Mouse (Mus musculus) limb, embryonic 14.5 days (tissue): ENCODE measurements around the gene Zmynd12. TPM values are rescaled to one million over a fixed set of nuclear protein-coding genes. Genes with fewer than 3 reads are reported as not detected.

ENCODE experiments used
- ATAC-seq: fragments of 200-750 bp; cut with Nextera tagmentation; 2 replicates; pipeline ENCODE4 v1.8.0; 2017; ENCODE audit warnings: low read depth, moderate number of reproducible peaks, moderate TSS enrichment; ENCODE audit not compliant: low FRiP score
- DNase-seq: peaks from one replicate; pipeline ENCODE4 v3.0.0-alpha.2; 2015; ENCODE audit warnings: low spot score
- H3K27ac ChIP-seq: fragments of 300-500 bp; sonication (generic); replicated peaks from 2 replicates; pipeline ENCODE4 v1.5.1; 2014; ENCODE audit warnings: low read depth, mild to moderate bottlenecking, low read length, moderate library complexity, mixed read lengths
- H3K27me3 ChIP-seq: fragments of 300-500 bp; sonication (generic); 2 replicates; pipeline ENCODE4 v1.6.1; 2014; ENCODE audit warnings: low read length, mixed read lengths; ENCODE audit not compliant: control insufficient read depth, insufficient read depth
- H3K36me3 ChIP-seq: fragments of 300-500 bp; sonication (generic); 2 replicates; pipeline ENCODE4 v1.6.1; 2014; ENCODE audit warnings: mild to moderate bottlenecking, low read length, moderate library complexity, mixed read lengths; ENCODE audit not compliant: control insufficient read depth, insufficient read depth
- H3K4me1 ChIP-seq: fragments of 300-500 bp; sonication (generic); 2 replicates; pipeline ENCODE4 v1.6.1; 2014; ENCODE audit warnings: antibody characterized with exemption, low read length, mixed read lengths; ENCODE audit not compliant: control insufficient read depth, insufficient read depth
- H3K4me2 ChIP-seq: fragments of 300-500 bp; sonication (generic); replicated peaks from 2 replicates; pipeline ENCODE4 v1.6.1; 2014; ENCODE audit warnings: low read depth, mild to moderate bottlenecking, low read length, moderate library complexity; ENCODE audit not compliant: severe bottlenecking
- H3K4me3 ChIP-seq: fragments of 300-500 bp; sonication (generic); replicated peaks from 2 replicates; pipeline ENCODE4 v1.5.1; 2014; ENCODE audit warnings: low read length
- H3K9ac ChIP-seq: fragments of 300-500 bp; sonication (generic); 2 replicates; pipeline ENCODE4 v1.6.1; 2014; ENCODE audit warnings: mild to moderate bottlenecking, low read depth, low read length, moderate library complexity; ENCODE audit not compliant: severe bottlenecking
- H3K9me3 ChIP-seq: fragments of 300-500 bp; sonication (generic); 2 replicates; pipeline ENCODE4 v1.6.1; 2016; ENCODE audit warnings: low read length; ENCODE audit not compliant: control insufficient read depth
- POLR2A ChIP-seq: fragments of 200-500 bp; IDR thresholded peaks from 2 replicates; pipeline ENCODE4 v1.8.0; 2012; ENCODE audit warnings: inconsistent platforms, mild to moderate bottlenecking, moderate library complexity, borderline replicate concordance; ENCODE audit not compliant: insufficient read depth, insufficient read length; ENCODE audit errors: extremely low read depth
- WGBS: fragments of 180-500 bp; shearing (Covaris S2); extraction: QIAGEN DNeasy Blood & Tissue Kit; methylation state at CpG from one replicate; pipeline ENCODE4 v1.1.7; 2014; 5-methylcytosine and 5-hydroxymethylcytosine counted together
- polyA plus RNA-seq, 2 experiments: library from polyadenylated mRNA; depleted of rRNA in 1 of 2; stranded (reverse) in 1 of 2; unstranded in 1 of 2; fragments of >200 nt; fragmentation: Nextera tagmentation in 1 of 2; extraction: Ambion mirVana in 1 of 2; gene quantifications; 2 replicates each; pipeline versions ENCODE4 v1.2.1 to v1.2.3; 2012 to 2014

Zmynd12 gene
- polyA plus RNA-seq, 2 experiments, result 0.19 to 0.29 TPM

DNA sequence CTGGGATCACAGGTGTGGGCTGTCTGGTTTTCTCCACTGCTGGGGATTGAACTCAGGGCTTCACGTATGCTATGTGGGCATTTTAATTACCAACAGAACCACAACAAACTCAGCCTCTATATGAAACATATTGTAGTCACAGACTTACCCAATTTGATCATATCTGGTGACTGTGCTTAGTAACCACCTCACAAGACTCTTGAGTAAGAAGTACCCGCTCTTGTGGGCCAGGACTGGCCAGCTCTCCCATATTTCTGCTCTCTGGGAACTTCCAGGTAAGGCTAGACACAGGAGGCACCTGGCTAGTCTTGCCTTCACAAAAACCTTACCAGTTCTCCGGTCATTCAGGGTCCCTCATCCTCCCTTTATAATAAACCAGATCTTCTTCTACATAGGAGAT, 39.8 kb downstream of the Zmynd12 start:
- Histone ChIP-seq H3K4me3 (no peak overlapping the region), H3K9me3 (no peaks in the 10 kb centered on the region), H3K4me2 (no peak overlapping the region), H3K27ac (no peak overlapping the region; the same call in 1 of the 2 replicates), H3K36me3 (no peaks in the 10 kb centered on the region), H3K9ac (no peak overlapping the region), H3K4me1 (peaks cover 31% of the 10 kb centered on the region), H3K27me3 (no peaks in the 10 kb centered on the region)
- ATAC-seq, result no peak
- TF ChIP-seq POLR2A, result no peak
- WGBS, result 81% methylated on average over 3 of the region's 3 CpGs
- no peak for DNase-seq

DNA sequence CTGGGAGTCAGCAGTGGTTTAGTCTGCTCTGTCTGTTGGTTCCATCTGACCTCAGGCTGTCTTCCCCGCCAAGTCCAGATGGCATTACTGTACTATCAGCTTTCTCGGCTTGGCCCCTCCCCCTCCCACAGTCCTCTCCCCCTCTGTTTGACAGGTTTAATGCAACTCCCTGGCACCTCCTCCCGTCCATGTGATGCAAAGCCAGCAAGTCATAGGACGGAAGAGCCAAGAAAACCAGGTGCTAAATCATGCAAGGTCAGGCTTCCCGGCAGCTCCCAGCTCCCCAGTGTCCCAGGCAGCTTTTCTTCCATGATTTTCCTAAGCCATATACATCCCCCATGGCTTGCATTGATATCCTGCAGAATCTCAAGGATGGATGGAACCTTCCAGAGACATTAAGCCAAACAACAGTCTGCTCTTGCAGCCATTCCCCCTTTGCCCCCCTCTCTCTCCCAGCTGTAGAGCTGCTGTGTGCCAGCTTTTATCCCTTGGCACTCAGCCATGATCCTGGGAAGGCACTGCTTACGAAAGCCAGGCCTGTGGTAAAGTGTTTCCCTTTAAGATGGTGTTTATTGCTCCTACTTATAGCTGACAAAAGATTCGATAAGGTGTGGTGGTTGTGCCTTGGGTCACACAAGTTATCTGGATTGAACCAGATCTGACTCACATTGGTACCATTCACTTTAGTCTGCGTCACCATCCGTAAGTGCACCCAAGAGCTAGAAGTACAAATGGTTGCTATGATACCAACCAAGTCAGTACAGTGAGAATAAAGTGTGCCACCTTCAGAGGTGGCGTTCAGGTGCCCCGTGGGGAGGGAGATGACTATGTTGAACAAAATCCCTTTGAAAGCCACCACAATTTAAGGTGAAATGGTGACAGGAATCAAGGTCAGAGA, 40.5 kb downstream of the Zmynd12 start:
- Histone ChIP-seq H3K4me3 (no peak overlapping the region), H3K9ac (no peak overlapping the region), H3K27ac (no peak overlapping the region; the same call in 1 of the 2 replicates), H3K36me3 (no peaks in the 10 kb centered on the region), H3K4me1 (peaks cover 31% of the 10 kb centered on the region), H3K27me3 (no peaks in the 10 kb centered on the region), H3K4me2 (0 out of 2 replicates have a peak overlapping the region, but pooled peaks have one; percentile 7), H3K9me3 (no peaks in the 10 kb centered on the region)
- 31% methylated on average over 11 of the region's 11 CpGs for WGBS
- no peak for TF ChIP-seq POLR2A
- peak; percentile 67 for DNase-seq
- ATAC-seq, result peak; percentile 59

DNA sequence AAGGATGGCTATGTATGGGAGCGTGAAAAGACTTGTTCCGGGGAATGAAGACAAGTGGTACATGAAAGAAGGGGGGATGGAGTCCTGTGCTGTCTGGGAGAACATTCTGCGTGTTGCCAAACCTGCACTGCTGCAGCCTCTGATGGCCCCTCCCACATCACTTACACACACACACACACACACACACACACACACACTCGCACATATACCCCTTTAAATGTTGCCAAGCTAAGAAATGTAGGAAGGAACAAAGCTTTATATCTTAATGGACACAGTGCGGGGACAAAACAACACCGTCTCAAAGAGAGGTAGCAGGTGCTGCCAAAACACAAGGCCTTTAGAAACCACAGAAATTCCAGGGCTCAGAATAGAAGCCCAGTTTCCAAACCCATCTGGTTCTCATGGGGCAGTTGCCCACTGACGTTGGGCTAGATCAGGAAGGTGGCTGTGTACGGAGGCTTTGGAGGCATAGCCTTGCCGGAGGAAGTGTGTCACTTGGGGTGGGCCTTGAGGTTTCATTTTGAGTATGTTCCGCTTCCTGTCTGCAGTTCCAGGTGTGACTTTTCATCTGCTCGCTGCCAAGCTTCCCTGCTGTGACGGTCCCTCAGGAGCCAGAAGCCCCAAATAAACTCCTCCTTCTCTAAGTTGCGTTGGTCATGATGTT, 41.3 kb downstream of the Zmynd12 start:
- H3K27ac ChIP-seq, result no peak overlapping the region

DNA sequence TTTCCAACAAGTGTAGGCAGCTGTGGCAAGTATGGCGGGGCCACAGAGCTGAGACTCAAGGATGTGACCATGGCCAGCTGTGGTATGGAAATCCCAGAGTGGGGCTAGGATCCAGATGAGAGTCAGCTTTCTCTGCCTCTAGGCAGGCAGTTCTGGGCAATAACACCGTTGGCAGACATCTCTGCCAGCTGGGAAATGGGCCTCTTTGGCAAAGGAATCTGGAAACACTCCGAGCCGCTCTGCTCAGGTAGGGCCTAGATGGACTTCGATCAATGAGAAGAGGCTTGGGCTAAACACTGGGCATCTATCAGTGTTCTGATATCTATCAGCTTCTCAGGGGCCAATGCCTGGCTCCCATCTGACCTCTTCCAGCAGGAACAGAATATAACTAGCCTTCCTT, 43.2 kb downstream of the Zmynd12 start:
- H3K4me3 ChIP-seq, result no peak overlapping the region
- no peak overlapping the region for H3K4me2 ChIP-seq
- no peaks in the 10 kb centered on the region for H3K36me3 ChIP-seq
- 84% methylated on average over 5 of the region's 5 CpGs for whole genome bisulfite sequencing
- H3K9me3 ChIP-seq, result no peaks in the 10 kb centered on the region
- H3K27me3 ChIP-seq, result no peaks in the 10 kb centered on the region
- DNase-seq (no peak), ATAC-seq (no peak)
- H3K4me1 ChIP-seq, result peaks cover 30% of the 10 kb centered on the region
- no peak for TF ChIP-seq POLR2A
- no peak overlapping the region for H3K27ac ChIP-seq
- no peak overlapping the region for H3K9ac ChIP-seq

More for the DNA sequence above, 41.3 kb downstream of the Zmynd12 start:
- Histone ChIP-seq H3K4me1 (peaks cover 31% of the 10 kb centered on the region), H3K4me3 (no peak overlapping the region), H3K27me3 (no peaks in the 10 kb centered on the region), H3K36me3 (no peaks in the 10 kb centered on the region), H3K4me2 (0 out of 2 replicates have a peak overlapping the region, but pooled peaks have one; percentile 7), H3K9ac (no peak overlapping the region), H3K9me3 (no peaks in the 10 kb centered on the region)
- no peak for ATAC-seq
- WGBS, result 52% methylated on average over 13 of the region's 13 CpGs
- no peak for DNase-seq
- TF ChIP-seq POLR2A, result no peak

DNA sequence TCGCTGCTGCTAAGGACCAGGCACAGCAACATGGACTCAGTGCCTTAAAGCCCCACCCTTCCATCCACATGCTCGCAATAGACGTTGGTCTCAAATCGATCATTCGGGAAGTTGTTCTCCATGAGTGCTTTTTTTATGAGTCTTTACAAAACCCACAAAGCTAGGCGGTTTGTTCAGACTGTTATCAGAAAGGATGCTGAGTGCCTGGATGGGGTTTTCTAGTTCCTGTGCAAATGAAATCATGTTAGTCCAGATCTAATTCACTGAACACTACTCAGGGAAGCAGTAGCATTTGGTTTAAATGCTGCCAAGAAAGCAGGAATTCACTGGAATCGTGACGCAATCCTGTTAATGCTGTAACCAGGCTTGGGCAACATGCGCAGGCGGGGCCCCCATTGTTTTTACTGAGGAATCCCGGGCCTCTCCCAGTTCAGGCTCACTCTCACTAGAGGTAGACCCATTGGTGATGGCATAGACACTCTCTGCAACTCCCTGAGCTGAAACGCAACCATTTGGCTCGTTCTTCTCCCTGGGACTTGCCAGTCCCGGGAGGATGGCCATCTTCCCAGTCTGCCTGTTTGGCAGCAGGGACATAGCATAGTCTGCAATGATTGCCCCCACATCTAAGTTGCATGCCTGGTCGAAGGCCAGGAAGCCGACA, 45.2 kb downstream of the Zmynd12 start:
- Histone ChIP-seq H3K4me1 (peaks cover 17% of the 10 kb centered on the region), H3K4me2 (no peak overlapping the region), H3K4me3 (no peak overlapping the region), H3K27me3 (no peaks in the 10 kb centered on the region), H3K9me3 (no peaks in the 10 kb centered on the region), H3K36me3 (no peaks in the 10 kb centered on the region), H3K27ac (no peak overlapping the region), H3K9ac (no peak overlapping the region)
- ATAC-seq, result no peak
- DNase-seq, result no peak
- WGBS, result 81% methylated on average over 16 of the region's 16 CpGs
- TF ChIP-seq POLR2A, result no peak
